Mouse (Mus musculus) gastrocnemius, postnatal 36 days (tissue): ENCODE results near the gene Pih1d2. TPM values are rescaled to one million over a fixed set of nuclear protein-coding genes. Genes with fewer than 3 reads are reported as not detected.
"Not testable (repeated sequence)": the region's sequence is repeated elsewhere in the genome, so short reads cannot be mapped to it uniquely, and the experiment has no call there.

ENCODE experiments used
- DNase-seq, 2 experiments: peaks; one replicate each; pipeline ENCODE4 v3.0.0; 2022
- intact Hi-C: fragments of 180-260 bp; cut with DNase I; formaldehyde crosslinking; loops from one replicate; pipeline ENCODE4 v1.15.1; 2025
- total RNA-seq, 2 experiments: library from RNA; stranded (reverse); gene quantifications; 2 replicates each; pipeline ENCODE4 v1.2.3; 2021

Gene Pih1d2
- total RNA-seq, 2 experiments from 2014 or later, result 0.96 TPM; not detected in 1

GRCm38 (mm10) chr9:50612115-50612514 lies 5.0 kb upstream of the Pih1d2 start:
- no peak for DNase-seq
- intact Hi-C loops, result no loop called here

GRCm38 (mm10) chr9:50616161-50616560 lies 960 bp upstream of the Pih1d2 start:
- DNase-seq, result no peak
- intact Hi-C loops, result loop anchor here (2.0 kb wide), 1 partner anchor 43 kb away; the partner anchor contains the start of gene Dlat

- no peak for DNase-seq
- intact Hi-C loops, result loop anchor here (2.0 kb wide), 1 partner anchor 41 kb away; the partner anchor contains the start of gene Dlat
Measured at GRCm38 (mm10) chr9:50617794-50618330, 741 bp downstream of the Pih1d2 start.

- DNase-seq, intact Hi-C loops: not testable (repeated sequence)
Measured at GRCm38 (mm10) chr9:50630903-50631302, 13.8 kb downstream of the Pih1d2 start.

GRCm38 (mm10) chr9:50632016-50632688 lies 15.0 kb downstream of the Pih1d2 start:
- intact Hi-C loops, result no loop called here
- no peak for DNase-seq

- DNase-seq, result no peak
- intact Hi-C loops, result no loop called here
Measured at GRCm38 (mm10) chr9:50633059-50633458, 15.9 kb downstream of the Pih1d2 start.

GRCm38 (mm10) chr9:50634270-50634669 lies 17.1 kb downstream of the Pih1d2 start:
- no peak for DNase-seq
- intact Hi-C loops, result no loop called here

GRCm38 (mm10) chr9:50646826-50647370 lies 29.8 kb downstream of the Pih1d2 start:
- intact Hi-C loops, result no loop called here
- no peak for DNase-seq

- intact Hi-C loops, result no loop called here
- no peak for DNase-seq
Measured at GRCm38 (mm10) chr9:50650503-50650902, 33.4 kb downstream of the Pih1d2 start.

GRCm38 (mm10) chr9:50658391-50658790 lies 41.3 kb downstream of the Pih1d2 start:
- DNase-seq, result no peak
- intact Hi-C loops, result loop anchor here (2.0 kb wide), 1 partner anchor 42 kb away; the partner anchor contains the start of genes Nkapd1 and Pih1d2

GRCm38 (mm10) chr9:50658941-50659388 lies 41.8 kb downstream of the Pih1d2 start:
- intact Hi-C loops, result loop anchor here (2.0 kb wide), 1 partner anchor 42 kb away; the partner anchor contains the start of genes Nkapd1 and Pih1d2
- DNase-seq, result no peak

- intact Hi-C loops, result loop anchor here (2.0 kb wide), 1 partner anchor 43 kb away; the partner anchor contains the start of genes Nkapd1 and Pih1d2
- peak; percentile 82 for DNase-seq
Measured at GRCm38 (mm10) chr9:50659392-50660217, 42.5 kb downstream of the Pih1d2 start, which contains the start of gene Dlat. Gene Dlat, minus strand, starts transcription at chr9:50659780.

GRCm38 (mm10) chr9:50660431-50660830 lies 43.3 kb downstream of the Pih1d2 start:
- DNase-seq, result peak in 1 of 2 experiments; percentile 11
- intact Hi-C loops, result no loop called here

- no peak for DNase-seq
- intact Hi-C loops, result no loop called here
Measured at GRCm38 (mm10) chr9:50664826-50665225, 47.7 kb downstream of the Pih1d2 start.

- no peak for DNase-seq
- intact Hi-C loops, result no loop called here
Measured at GRCm38 (mm10) chr9:50666442-50666841, 49.3 kb downstream of the Pih1d2 start.

- intact Hi-C loops, result no loop called here
- no peak for DNase-seq
Measured at GRCm38 (mm10) chr9:50667579-50668498, 50.7 kb downstream of the Pih1d2 start.

- intact Hi-C loops, result no loop called here
Measured at GRCm38 (mm10) chr9:50670690-50671089, 53.6 kb downstream of the Pih1d2 start.

More at GRCm38 (mm10) chr9:50670690-50671089, 53.6 kb downstream of the Pih1d2 start:
- peak; percentile 22 to 30 for DNase-seq
